Mouse (Mus musculus): ENCODE data around the gene Bri3.
"Not testable (repeated sequence)": the region's sequence is repeated elsewhere in the genome, so short reads cannot be mapped to it uniquely, and the experiment has no call there.

Gene Bri3

DNA sequence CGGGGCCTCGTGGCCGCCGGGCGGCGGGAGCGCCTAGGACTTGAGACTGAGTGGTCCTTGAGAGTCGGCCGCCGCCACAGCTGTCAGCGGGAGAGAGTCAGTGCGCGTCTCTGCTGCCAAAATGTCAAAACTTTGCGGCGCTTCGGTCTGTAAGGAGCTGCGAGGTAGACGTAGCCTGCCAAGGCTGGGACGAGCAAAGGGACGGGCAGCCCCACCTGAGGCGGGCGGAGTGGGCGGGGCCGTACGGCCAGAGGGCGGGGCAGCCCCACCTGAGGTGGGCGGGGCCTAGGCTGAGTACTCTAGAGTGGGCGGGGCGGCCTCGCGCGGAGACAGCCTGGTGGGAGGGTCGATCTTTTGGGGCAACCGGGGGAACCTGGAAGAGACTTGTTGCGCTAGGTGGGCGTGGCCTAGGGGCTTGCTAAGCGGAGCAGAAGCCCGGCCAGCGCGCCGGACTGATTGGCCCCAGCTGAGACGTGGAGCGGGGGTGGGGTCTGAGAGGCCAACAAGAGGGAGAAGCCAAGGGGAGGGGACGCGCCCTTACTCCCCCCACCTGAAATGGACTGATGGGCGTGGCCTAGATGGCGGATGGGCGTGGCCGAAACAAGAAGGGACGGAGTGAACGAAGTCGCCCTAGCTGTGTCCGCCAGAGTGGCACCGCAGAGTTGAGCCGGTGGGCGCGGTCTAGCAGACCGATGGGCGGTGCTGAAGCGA is 113.8 kb downstream of the Bri3 start, which contains the start of gene Baiap2l1:
TSS of gene Baiap2l1 (minus strand) at position 232 of the 711 bp plus-strand sequence.
- peak; percentile 80 for DNase-seq (ENCODE audit: low read depth, low spot score)

DNA sequence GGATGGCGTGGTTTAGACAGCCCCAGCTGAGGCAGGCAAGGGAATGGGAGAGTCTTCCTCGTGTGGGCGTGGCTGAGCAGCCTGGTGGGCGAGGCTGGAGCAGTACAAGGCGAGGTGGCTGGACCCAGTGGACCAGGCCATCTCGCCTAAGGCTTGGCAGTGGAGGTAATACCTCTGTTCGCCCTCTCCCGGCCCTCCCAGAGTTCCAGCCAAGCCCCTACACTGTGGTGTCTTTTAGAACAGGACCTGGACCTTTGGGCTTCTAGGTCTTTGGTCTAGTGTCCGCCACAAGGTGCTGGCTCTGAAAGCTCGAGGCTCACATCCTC is 114.3 kb downstream of the Bri3 start:
- no peak for DNase-seq (ENCODE audit: low read depth, low spot score)

DNA sequence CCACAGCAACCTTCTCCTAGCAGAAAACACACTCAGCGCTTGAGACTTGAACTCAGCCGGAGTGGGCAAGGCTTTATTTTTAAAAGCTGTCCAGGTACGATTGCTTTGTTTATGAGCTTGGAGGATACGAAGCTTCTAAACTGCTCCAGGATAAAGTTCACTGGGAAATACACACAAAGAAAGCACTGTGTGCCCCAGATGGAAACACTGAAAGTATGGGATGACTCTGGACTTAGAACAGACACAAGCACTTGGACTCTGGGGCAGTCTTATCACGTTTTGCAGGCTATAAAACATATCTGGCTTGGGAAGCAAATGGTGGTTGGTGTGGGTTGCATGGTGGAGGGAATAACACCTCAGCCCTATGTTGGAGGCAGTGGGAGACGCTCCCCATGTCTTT is 115.6 kb downstream of the Bri3 start:
- DNase-seq (ENCODE audit: low read depth, low spot score): no peak

DNA sequence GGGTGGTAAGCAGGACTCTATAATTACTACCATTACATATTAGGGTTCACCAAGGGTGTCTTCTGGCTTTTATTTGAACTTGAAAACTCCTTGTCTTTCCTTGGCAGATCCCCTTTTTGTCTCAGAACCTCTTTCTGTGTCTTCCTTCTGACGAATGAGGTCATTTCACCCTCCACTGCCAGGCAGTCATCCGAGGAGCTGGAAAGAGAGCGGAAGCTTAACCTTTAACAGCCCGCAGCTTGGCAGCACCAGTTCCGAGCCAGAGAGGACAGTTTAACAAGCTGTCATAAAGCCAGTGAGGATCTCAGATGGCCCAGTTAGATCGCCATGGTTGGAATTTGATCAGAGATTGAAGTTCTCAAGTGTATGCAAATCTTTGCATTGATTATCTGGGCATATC is 116.1 kb downstream of the Bri3 start:
- no peak for DNase-seq (ENCODE audit: low read depth, low spot score)

DNA sequence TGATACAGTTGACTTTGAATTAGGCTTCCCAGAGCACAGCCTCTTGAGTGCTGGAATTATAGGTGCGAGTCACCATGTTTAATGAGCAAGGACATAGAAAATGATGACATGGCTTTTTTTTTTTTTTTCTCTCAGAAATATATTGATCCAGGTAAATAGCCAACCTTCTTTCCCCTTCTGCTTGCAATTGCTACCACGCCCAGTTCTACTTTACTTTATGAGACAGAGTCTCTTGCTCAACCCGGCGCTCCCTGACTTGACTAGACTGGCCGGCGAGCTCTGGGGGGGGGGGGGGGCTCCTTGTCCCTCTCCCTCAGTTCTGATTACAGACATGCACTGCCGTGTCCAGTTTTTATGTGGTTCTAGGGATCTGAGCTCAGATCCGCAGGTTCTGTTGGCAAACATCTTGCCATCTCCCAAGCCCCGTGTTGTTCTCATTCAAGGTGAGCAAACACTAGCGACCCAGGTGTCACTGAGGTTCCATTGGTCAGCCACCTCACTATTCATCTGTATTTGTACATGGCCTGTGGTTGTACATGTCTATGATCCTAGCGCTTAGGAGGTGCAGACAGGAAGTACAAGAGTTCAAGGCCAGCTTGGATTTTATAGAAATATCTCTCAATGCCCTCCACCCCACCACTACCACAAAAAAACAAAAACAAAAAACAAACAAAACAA is 120.6 kb downstream of the Bri3 start:
- no peak for DNase-seq (ENCODE audit: low read depth, low spot score)

DNA sequence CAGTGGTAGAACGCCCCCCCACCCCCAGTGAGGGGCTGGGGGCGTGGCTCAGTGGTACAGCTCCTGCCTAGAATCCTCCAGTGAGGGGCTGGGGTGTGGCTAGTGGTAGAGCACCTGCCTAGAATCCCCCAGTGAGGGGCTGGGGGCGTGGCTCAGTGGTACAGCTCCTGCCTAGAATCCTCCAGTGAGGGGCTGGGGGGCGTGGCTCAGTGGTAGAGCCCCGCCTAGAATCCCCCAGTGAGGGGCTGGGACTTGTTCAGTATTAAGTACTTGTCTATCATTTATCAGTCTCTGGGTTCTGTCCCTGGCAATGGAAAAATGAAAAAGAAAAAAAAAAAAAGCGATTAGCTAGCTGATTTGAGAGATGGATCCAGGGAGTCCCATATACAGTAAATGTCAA is 122.3 kb downstream of the Bri3 start:
- not testable (repeated sequence) for DNase-seq (ENCODE audit: low read depth, low spot score)

DNA sequence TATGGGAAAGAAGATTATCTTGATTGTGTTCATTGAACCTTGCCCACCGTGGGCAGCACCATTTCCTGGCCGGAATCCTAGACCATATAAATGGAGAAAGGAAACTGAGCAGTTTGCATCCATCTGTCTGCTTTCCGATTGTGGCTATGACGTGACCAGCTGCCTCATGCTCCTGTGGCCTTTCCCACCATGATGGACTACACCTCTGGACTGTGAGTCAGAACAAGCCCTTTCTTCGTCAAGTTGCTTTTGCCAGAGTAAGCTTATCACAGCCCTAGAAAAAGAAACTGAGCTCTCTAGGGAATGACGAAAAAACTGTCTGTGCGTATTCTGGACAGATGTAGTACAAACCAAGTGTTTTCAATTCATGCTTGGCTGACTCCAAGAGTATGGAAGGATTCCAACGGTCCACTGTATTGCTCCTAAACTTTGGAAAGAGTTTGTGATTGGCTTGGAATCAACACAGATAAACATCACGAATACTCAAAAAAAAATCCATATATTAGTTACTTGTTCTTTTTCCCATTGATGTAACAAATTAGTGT is 124.5 kb downstream of the Bri3 start:
- DNase-seq (ENCODE audit: low read depth, low spot score): no peak

DNA sequence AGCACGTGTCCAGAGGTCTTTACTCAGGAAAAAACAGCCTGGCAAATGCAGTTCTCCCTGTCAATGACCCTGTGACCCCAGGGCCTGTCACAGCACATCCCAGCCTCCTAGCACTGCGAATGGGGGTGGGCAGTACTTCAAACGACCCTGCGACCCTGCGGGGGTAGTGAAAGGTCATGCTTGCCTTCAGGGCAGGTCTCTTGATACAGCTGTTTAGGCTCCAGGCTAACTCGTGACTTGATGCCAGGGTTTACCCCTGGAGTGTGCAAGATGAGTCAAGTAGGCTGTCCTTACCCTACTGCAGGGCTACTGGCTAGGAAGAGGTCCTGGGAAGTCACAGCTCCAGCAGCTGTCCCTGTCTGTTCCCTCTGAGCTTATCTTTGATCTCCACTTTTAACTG is 126.7 kb downstream of the Bri3 start:
- DNase-seq (ENCODE audit: low read depth, low spot score): no peak

DNA sequence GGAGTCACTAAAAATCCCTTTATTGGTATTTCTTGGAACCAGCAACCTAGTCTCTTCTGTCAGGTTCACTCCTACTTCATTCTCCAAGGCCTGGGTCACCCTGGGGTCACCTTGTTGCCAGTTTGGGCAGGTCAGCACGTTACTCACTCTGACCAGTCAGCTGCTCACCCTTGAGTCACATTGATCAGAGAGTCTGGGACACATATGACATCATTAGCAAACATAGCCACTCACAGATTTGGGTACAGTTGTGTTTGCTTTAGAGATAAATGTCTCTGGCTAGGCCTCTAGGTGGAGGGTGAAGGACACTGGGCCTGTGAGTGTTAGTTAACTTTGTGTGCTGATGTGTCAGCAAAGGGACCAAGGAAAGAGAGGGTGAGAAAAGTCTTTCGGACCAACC is 127.9 kb downstream of the Bri3 start:
- no peak for DNase-seq (ENCODE audit: low read depth, low spot score)

DNA sequence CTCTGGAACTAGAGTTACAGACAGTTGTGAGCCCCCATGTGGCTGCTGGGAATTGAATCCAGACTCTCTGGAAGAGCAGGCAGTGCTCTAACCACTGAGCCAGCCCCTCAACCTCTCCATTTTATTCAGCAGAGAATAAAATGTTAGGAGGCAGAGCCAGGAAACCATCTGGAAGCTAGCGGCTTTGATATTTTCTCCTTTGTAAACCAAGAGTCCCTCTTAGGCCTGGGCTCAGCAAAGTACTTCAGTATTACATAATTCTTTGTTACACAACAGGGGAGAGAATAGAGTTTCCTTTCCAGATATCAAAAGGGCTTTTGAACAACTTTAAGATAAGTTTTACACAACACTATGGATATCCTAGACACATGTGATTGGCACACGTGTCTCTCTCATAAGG is 128.6 kb downstream of the Bri3 start:
- DNase-seq (ENCODE audit: low read depth, low spot score): no peak

DNA sequence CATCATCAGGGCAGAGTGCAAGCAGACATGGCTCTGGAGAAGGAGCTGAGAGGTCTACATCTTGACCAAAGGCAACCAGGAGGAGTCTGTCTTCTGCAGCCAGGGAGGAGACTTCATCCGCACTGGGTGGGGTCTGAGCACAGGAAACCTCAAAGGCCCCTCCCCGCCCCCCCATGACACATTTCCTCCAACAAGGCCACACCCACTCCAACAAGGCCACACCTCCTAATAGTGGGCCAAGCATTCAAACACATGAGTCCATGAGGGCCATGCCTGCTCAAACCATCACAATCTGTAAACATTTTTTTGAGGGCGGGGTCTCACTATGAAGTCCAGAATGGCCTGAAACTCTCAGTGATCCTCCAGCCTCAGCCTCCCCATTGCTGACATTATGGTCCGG is 135.2 kb downstream of the Bri3 start:
- no peak for DNase-seq (ENCODE audit: low read depth, low spot score)

DNA sequence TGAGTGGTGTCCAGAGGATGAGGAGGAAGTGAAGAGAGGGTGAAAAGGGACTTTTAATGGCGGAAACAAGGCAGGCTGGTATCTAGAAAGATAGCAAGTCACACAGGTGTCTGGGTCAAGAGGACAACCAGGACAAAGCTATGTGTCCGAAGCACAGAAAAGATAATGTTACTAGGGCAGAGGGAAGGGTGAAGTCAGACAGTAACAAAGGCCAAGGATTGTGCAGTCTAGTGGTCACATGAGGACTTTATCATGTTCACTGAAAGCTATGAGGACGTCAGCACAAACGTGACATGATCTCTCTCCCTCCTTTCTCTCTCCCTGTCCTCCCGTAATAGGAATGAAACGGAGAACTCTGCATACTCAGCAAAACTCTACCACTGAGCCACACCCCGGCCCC is 136.5 kb downstream of the Bri3 start:
- no peak for DNase-seq (ENCODE audit: low read depth, low spot score)

DNA sequence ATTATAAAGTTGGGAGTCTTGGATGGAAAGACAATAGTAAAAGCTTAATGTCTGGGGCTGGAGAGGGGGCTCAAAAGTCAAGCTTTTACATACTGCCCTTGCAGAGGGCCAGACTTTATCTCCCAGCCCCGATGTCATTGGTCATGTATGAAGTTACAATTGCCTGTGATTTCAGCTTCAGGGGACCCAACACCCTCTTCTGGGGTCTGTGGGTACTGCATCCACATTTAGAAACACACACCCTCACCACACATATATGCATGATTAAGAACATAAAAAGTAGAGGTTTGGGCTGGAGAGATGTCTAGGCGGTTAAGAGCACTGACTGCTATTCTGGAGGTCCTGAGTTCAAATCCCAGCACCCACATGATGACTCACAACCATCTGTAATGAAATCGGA is 137.5 kb downstream of the Bri3 start:
- DNase-seq (ENCODE audit: low read depth, low spot score): no peak

DNA sequence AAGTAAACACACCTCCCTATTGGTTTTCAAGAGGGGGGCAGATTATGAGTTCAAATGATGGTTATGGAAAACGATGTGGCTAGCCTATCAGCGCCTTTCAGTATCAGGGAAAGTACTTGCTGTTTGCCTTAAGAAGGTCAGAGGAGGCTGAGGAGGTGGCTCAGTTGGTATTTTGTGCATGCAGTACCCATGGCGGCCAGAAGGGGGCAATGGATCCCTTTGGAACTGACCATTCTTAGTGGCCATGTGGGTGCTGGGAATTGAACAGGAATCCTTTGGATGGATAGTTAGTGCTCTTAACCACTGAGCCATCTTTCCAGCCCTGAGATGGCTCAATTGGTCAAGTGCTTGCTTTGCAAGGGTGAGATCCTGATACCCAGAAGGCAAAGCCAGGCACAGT is 139.7 kb downstream of the Bri3 start:
- DNase-seq (ENCODE audit: low read depth, low spot score): no peak

DNA sequence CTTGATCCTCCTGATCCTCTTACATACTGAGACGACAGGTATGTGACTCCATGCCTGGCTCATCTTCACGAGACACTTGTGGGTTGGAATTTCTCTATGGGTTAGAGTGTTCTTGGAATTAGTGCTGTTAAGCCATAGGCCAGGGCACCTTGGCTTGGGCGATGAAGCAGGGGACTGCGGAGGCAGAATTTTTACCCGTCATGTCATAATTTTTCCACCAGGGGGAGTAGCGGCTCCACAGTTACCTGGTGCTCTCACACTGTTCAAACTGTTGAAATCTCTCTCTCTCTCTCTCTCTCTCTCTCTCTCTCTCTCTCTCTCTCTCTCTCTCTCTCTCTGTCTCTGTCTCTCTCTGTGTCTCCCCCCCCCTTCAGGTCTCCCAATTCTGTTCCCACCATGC is 143.6 kb downstream of the Bri3 start:
- peak; percentile 36 for DNase-seq (ENCODE audit: low read depth, low spot score)

DNA sequence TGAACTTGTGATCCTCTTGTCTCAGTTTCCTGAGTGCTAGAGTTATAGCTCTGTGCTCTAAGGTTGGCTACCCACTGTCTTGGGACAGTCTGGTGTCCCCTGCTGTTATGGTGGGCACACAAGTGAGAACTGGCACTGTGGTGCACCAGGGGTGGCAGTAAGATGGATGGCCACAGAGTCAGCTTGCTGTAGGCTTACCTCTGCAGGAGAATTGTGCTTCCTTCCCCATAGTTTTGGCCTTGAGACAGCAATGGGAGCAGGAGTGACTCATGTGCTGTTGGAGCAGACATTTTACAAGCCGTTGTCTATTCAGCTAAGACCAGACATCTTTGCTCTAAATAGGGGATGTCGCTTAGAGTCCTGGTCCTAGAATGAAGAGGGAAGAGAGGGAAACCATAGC is 149.9 kb downstream of the Bri3 start:
- DNase-seq (ENCODE audit: low read depth, low spot score): no peak

DNA sequence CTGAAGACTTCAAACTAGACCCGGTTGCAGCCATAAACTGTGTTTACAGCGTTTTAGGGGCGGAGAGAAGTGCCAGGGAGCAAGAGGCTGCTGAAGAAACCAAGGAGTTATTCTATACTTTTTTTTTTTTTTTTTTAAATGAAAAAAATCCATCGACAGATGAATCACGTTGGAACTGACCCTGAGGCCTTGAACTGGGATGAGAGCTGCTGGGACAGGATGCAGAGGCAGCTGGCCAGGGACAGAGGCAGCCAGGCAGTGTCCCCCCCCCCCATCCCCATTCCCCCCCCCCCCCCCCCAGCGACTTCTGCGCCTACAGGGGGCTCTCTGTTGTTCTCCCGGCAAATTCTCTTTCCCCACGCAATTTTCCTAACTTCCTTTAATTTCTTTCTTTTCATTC is 153.3 kb downstream of the Bri3 start:
- DNase-seq (ENCODE audit: low read depth, low spot score): no peak

DNA sequence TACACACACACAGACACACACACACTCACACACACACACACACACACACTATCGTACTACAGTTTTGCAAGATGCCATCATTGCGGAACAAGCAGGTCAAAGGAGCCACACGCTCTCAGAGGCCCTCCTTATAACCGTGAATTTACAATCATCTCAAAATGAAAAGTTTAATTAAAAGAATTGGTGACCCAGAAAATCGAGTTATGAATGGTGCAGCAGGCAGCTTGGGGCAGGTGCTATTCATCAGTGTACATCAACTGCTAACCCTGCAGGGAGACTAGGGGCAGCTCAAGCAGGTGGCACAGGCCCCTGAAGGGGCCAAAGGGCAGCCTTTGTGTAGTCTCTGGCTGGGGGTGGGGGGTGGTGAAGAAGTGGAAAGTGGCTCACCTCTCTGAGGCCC is 156.6 kb downstream of the Bri3 start:
- no peak for DNase-seq (ENCODE audit: low read depth, low spot score)

DNA sequence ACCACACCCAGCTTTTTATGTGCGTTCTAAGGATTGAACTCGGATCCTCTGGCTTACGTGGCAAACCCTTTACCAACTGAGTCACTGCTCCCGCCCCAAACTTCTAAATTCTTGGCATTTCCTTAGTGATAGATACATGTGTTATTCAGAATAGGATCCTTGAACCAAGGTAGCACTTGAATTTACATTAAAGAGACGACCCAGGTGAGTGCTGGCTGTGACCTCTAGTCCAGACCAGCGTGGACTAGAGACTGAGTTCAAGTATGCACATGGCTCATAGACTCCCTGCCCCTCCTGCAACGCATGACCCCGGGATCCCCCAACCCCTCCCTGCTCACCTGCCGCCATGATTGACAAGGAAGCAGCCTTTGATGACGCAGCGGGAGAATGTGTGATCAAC is 162.0 kb downstream of the Bri3 start:
- DNase-seq (ENCODE audit: low read depth, low spot score): no peak

DNA sequence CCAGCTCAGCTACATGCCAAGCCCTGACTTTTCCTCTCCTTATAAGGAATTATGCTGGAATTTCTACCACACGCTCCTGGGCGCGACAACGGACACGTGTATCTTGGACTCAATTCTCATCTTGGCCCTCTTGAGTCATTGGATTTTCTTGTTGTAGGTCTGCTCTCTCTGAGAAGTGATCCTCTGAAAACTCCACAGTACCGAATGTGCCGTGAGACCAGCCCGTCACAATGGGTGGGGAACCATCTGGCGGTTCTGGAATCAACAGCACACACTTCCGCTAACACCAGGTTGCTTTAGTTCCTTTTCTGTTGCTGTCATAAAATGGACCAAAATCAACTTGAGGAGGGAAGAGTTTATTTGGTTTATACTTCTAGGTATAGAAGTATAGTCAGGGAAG is 166.4 kb downstream of the Bri3 start:
- DNase-seq (ENCODE audit: low read depth, low spot score): no peak

DNA sequence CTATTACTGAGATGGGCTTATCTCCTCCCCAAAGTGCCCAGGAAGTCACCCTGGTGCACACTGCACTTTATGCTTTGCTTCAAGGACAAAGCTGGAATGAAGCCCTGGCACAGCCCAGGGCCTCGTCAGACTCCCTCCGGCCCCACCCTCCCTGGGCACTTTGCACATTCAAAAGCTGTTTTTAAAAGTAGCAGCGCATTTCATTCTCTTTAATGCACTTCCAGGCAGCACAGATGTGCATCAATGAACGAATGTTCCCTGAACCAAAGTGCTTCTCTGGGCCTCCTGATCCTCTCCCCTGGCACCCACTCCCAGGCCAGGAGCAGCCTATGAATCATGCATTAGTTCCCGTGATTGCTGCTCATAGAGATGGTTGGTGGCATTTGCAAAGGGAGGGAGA is 167.5 kb downstream of the Bri3 start:
- no peak for DNase-seq (ENCODE audit: low read depth, low spot score)

DNA sequence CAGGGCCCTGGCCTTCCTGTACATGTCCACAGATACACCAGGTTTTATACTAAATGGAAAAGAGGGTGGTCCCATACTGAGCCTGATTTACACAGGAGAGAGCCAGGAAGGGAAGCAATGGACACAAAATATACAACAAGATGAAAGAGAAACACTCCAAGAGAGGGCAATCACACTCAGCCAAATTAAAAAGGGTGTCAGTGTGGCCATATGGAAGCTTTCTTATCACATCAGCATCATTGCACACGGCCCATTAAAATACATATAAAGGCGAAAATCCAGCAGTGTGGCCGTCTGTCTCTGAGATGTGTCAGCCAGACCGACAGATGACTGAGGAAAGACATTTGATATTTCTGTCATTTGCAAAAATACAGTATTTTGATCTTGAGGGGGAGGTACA is 168.5 kb downstream of the Bri3 start:
- DNase-seq (ENCODE audit: low read depth, low spot score): no peak

DNA sequence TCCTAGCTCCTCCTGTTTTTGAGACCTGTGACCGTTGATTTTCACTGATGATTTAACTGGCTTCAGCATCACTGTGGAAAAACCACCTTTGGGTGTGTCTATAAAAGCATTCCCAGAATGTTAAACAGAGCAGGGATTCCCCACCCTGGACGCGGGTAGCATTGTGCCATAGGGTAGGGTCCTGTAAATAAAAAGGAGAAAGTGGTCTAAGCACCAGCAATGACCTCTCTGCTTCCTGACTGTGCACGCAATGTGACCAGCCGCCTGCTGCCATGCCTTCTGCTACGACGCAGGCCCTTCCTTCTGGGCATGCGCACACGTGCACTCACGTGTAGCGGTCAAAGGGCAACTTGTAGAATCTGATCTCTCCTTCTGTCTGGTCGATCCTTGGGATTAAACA is 174.2 kb downstream of the Bri3 start:
- DNase-seq (ENCODE audit: low read depth, low spot score): no peak
